Mouse (Mus musculus) cerebellum, postnatal 14 days (tissue): ENCODE measurements around the gene Asic2.

Experiments used
- DNase-seq, 2 experiments: peaks; one replicate each; pipeline ENCODE4 v3.0.0; 2021; ENCODE audit warnings: mixed read lengths in 2 of 2

Gene Asic2

GRCm38 (mm10) chr11:81153161-81153840 is 815.0 kb downstream of the Asic2 start:
- peak; percentile 73 to 77 for DNase-seq

GRCm38 (mm10) chr11:81152460-81153160 is 815.6 kb downstream of the Asic2 start:
- peak; percentile 88 to 91 for DNase-seq

GRCm38 (mm10) chr11:81152021-81152385 is 816.3 kb downstream of the Asic2 start:
- DNase-seq, result peak; percentile 75 to 80

- peak; percentile 59 to 64 for DNase-seq
Observed at GRCm38 (mm10) chr11:81151286-81152020, 816.8 kb downstream of the Asic2 start.

- DNase-seq, result peak; percentile 88 to 89
Observed at GRCm38 (mm10) chr11:81150621-81151020, 817.6 kb downstream of the Asic2 start.

- DNase-seq, result peak; percentile 77 to 80
Observed at GRCm38 (mm10) chr11:81148423-81148822, 819.8 kb downstream of the Asic2 start.

- peak in 1 of 2 experiments; percentile 13 for DNase-seq
Observed at GRCm38 (mm10) chr11:81146574-81147157, 821.6 kb downstream of the Asic2 start.

GRCm38 (mm10) chr11:81135141-81135540 is 833.1 kb downstream of the Asic2 start:
- no peak for DNase-seq

- no peak for DNase-seq
Observed at GRCm38 (mm10) chr11:81133950-81134349, 834.3 kb downstream of the Asic2 start.

GRCm38 (mm10) chr11:81132669-81133068 is 835.6 kb downstream of the Asic2 start:
- no peak for DNase-seq

GRCm38 (mm10) chr11:81124363-81124762 is 843.9 kb downstream of the Asic2 start:
- DNase-seq, result no peak

GRCm38 (mm10) chr11:81120024-81120576 is 848.2 kb downstream of the Asic2 start:
- DNase-seq, result no peak

- peak; percentile 52 to 58 for DNase-seq
Observed at GRCm38 (mm10) chr11:81118055-81118454, 850.2 kb downstream of the Asic2 start.

GRCm38 (mm10) chr11:81115666-81116065 is 852.6 kb downstream of the Asic2 start:
- no peak for DNase-seq

GRCm38 (mm10) chr11:81111626-81112025 is 856.6 kb downstream of the Asic2 start:
- peak; percentile 62 to 64 for DNase-seq

- peak; percentile 60 to 66 for DNase-seq
Observed at GRCm38 (mm10) chr11:81110049-81110448, 858.2 kb downstream of the Asic2 start.

- DNase-seq, result peak in 1 of 2 experiments; percentile 54
Observed at GRCm38 (mm10) chr11:81106949-81107348, 861.3 kb downstream of the Asic2 start.

GRCm38 (mm10) chr11:81100829-81101228 is 867.4 kb downstream of the Asic2 start:
- no peak for DNase-seq

- peak; percentile 63 to 73 for DNase-seq
Observed at GRCm38 (mm10) chr11:81096011-81096410, 872.2 kb downstream of the Asic2 start.

- peak; percentile 77 to 78 for DNase-seq
Observed at GRCm38 (mm10) chr11:81094581-81094980, 873.7 kb downstream of the Asic2 start.

- no peak for DNase-seq
Observed at GRCm38 (mm10) chr11:81092161-81092560, 876.1 kb downstream of the Asic2 start.

- DNase-seq, result no peak
Observed at GRCm38 (mm10) chr11:81083822-81084221, 884.4 kb downstream of the Asic2 start.
